Mouse (Mus musculus) lung, embryonic 16.5 days (tissue): ENCODE measurements around the gene Actr10. TPM values are rescaled to one million over a fixed set of nuclear protein-coding genes. Genes with fewer than 3 reads are reported as not detected.

Source experiments
- ATAC-seq: fragments of 200-750 bp; cut with Nextera tagmentation; 2 replicates; pipeline ENCODE4 v1.8.0; 2017; ENCODE audit warnings: low read depth, mild to moderate bottlenecking, moderate library complexity
- H3K27ac ChIP-seq: fragments of 300-500 bp; sonication (generic); 2 replicates; pipeline ENCODE4 v1.5.1; 2014; ENCODE audit warnings: mild to moderate bottlenecking, control low read depth, low read length
- H3K27me3 ChIP-seq: fragments of 300-500 bp; sonication (generic); 2 replicates; pipeline ENCODE4 v1.6.1; 2014; ENCODE audit warnings: low read depth, low read length, mixed read lengths; ENCODE audit not compliant: control insufficient read depth, insufficient read depth
- H3K36me3 ChIP-seq: fragments of 300-500 bp; sonication (generic); 2 replicates; pipeline ENCODE4 v1.6.1; 2014; ENCODE audit warnings: low read length; ENCODE audit not compliant: control insufficient read depth, insufficient read depth
- H3K4me1 ChIP-seq: fragments of 300-500 bp; sonication (generic); replicated peaks from 2 replicates; pipeline ENCODE4 v1.6.1; 2014; ENCODE audit warnings: low read length, mixed read lengths; ENCODE audit not compliant: control insufficient read depth, insufficient read depth
- H3K4me2 ChIP-seq: fragments of 300-500 bp; sonication (generic); 2 replicates; pipeline ENCODE4 v1.6.1; 2014; ENCODE audit warnings: low read depth, low read length, control low read depth
- H3K4me3 ChIP-seq: fragments of 300-500 bp; sonication (generic); 2 replicates; pipeline ENCODE4 v1.5.1; 2014; ENCODE audit warnings: mild to moderate bottlenecking, low read length, control low read depth
- H3K9ac ChIP-seq: fragments of 300-500 bp; sonication (generic); 2 replicates; pipeline ENCODE4 v1.6.1; 2014; ENCODE audit warnings: low read length, control low read depth
- H3K9me3 ChIP-seq: fragments of 300-500 bp; sonication (generic); 2 replicates; pipeline ENCODE4 v1.6.1; 2016; ENCODE audit warnings: low read length; ENCODE audit not compliant: control insufficient read depth
- WGBS: fragments of 180-500 bp; shearing (Covaris S2); extraction: QIAGEN DNeasy Blood & Tissue Kit; methylation state at CpG from one replicate; pipeline ENCODE4 v1.1.7; 2014; 5-methylcytosine and 5-hydroxymethylcytosine counted together
- polyA plus RNA-seq: library from polyadenylated mRNA; unstranded; fragments of >200 nt; fragmentation: Nextera tagmentation; extraction: Ambion mirVana; gene quantifications from 2 replicates; pipeline ENCODE4 v1.2.1, GENCODE M21; 2015

Actr10 gene
- polyA plus RNA-seq, 1 experiment from 2014 or later: 232 TPM

- peak within 1 kb of the TSS; percentile 81 for H3K4me3 ChIP-seq
- H3K4me1 ChIP-seq: peaks cover 12% of the 10 kb centered on the region
- no peaks in the 10 kb centered on the region for H3K27me3 ChIP-seq
- peak within 1 kb of the TSS; percentile 96 for H3K27ac ChIP-seq
- no peaks in the 10 kb centered on the region for H3K9me3 ChIP-seq
- under 1% methylated on average over 71 of the region's 71 CpGs for WGBS
- H3K9ac ChIP-seq: peak within 1 kb of the TSS; percentile 95
- H3K4me2 ChIP-seq: peak within 1 kb of the TSS; percentile 74
- peak; percentile 99 for ATAC-seq
- peaks cover 6% of the 10 kb centered on the region; the same call in 1 of the 2 replicates for H3K36me3 ChIP-seq
Observed at GRCm38 (mm10) chr12:70974441-70975266, 37.0 kb downstream of the Actr10 start, which contains the start of gene Psma3. Psma3 (plus strand) TSS chr12:70974621.

- peak overlapping the region; percentile 95 for H3K9ac ChIP-seq
- H3K4me3 ChIP-seq: peak overlapping the region; percentile 81
- WGBS: 17% methylated on average over 10 of the region's 10 CpGs
- peaks cover 10% of the 10 kb centered on the region for H3K4me1 ChIP-seq
- no peak for ATAC-seq
- H3K9me3 ChIP-seq: no peaks in the 10 kb centered on the region
- no peaks in the 10 kb centered on the region for H3K27me3 ChIP-seq
- peak overlapping the region; percentile 96 for H3K27ac ChIP-seq
- peaks cover 11% of the 10 kb centered on the region for H3K36me3 ChIP-seq
- H3K4me2 ChIP-seq: peak overlapping the region; percentile 74
Observed at GRCm38 (mm10) chr12:70975406-70975805, 37.7 kb downstream of the Actr10 start.

GRCm38 (mm10) chr12:70975891-70976290, 38.2 kb downstream of the Actr10 start:
- peak overlapping the region; percentile 30 for H3K9ac ChIP-seq
- WGBS: 63% methylated on average over 3 of the region's 3 CpGs

GRCm38 (mm10) chr12:70978345-70978744, 40.7 kb downstream of the Actr10 start:
- no peak overlapping the region for H3K4me3 ChIP-seq
- H3K4me2 ChIP-seq: no peak overlapping the region
- no peak overlapping the region for H3K27ac ChIP-seq
- H3K4me1 ChIP-seq: peaks cover 10% of the 10 kb centered on the region
- ATAC-seq: no peak
- H3K36me3 ChIP-seq: peaks cover 14% of the 10 kb centered on the region
- H3K9ac ChIP-seq: no peak overlapping the region
- no peaks in the 10 kb centered on the region for H3K27me3 ChIP-seq
- H3K9me3 ChIP-seq: no peaks in the 10 kb centered on the region
- 89% methylated on average over 7 of the region's 7 CpGs for WGBS

More at GRCm38 (mm10) chr12:70975891-70976290, 38.2 kb downstream of the Actr10 start:
- H3K9me3 ChIP-seq: no peaks in the 10 kb centered on the region
- no peak for ATAC-seq
- peak overlapping the region; percentile 81 for H3K4me3 ChIP-seq
- no peaks in the 10 kb centered on the region for H3K27me3 ChIP-seq
- H3K4me1 ChIP-seq: peaks cover 10% of the 10 kb centered on the region
- H3K4me2 ChIP-seq: peak overlapping the region; percentile 74
- peaks cover 14% of the 10 kb centered on the region for H3K36me3 ChIP-seq
- no peak overlapping the region for H3K27ac ChIP-seq

- H3K4me3 ChIP-seq: no peak overlapping the region
- no peaks in the 10 kb centered on the region for H3K4me1 ChIP-seq
- H3K9ac ChIP-seq: no peak overlapping the region
- 79% methylated on average over 7 of the region's 7 CpGs for WGBS
- H3K4me2 ChIP-seq: no peak overlapping the region
- no peaks in the 10 kb centered on the region for H3K27me3 ChIP-seq
- peaks cover 37% of the 10 kb centered on the region for H3K36me3 ChIP-seq
- no peaks in the 10 kb centered on the region for H3K9me3 ChIP-seq
- H3K27ac ChIP-seq: no peak overlapping the region
- no peak for ATAC-seq
Observed at GRCm38 (mm10) chr12:70984855-70985550, 47.3 kb downstream of the Actr10 start.

GRCm38 (mm10) chr12:70997225-70997624, 59.6 kb downstream of the Actr10 start:
- H3K9ac ChIP-seq: no peak overlapping the region
- peaks cover 9% of the 10 kb centered on the region for H3K4me1 ChIP-seq
- H3K9me3 ChIP-seq: no peaks in the 10 kb centered on the region
- H3K27ac ChIP-seq: no peak overlapping the region
- no peak overlapping the region for H3K4me3 ChIP-seq
- no peak for ATAC-seq
- peaks cover 15% of the 10 kb centered on the region for H3K36me3 ChIP-seq
- WGBS: 93% methylated on average over 5 of the region's 5 CpGs
- H3K4me2 ChIP-seq: no peak overlapping the region
- no peaks in the 10 kb centered on the region for H3K27me3 ChIP-seq

GRCm38 (mm10) chr12:70999423-70999903, 61.8 kb downstream of the Actr10 start:
- ATAC-seq: peak; percentile 87
- no peak overlapping the region for H3K4me3 ChIP-seq
- H3K36me3 ChIP-seq: peaks cover 14% of the 10 kb centered on the region
- H3K9me3 ChIP-seq: no peaks in the 10 kb centered on the region
- 22% methylated on average over 5 of the region's 5 CpGs for WGBS
- H3K4me2 ChIP-seq: peak overlapping the region; percentile 28
- no peaks in the 10 kb centered on the region for H3K27me3 ChIP-seq
- H3K9ac ChIP-seq: no peak overlapping the region
- H3K27ac ChIP-seq: peak overlapping the region; percentile 64
- H3K4me1 ChIP-seq: peaks cover 9% of the 10 kb centered on the region

- no peak overlapping the region for H3K9ac ChIP-seq
- ATAC-seq: no peak
- H3K27me3 ChIP-seq: no peaks in the 10 kb centered on the region
- 76% methylated on average over 1 of the region's 1 CpGs for WGBS
- no peak overlapping the region for H3K4me2 ChIP-seq
- peaks cover 9% of the 10 kb centered on the region for H3K4me1 ChIP-seq
- H3K36me3 ChIP-seq: peaks cover 20% of the 10 kb centered on the region
- no peaks in the 10 kb centered on the region for H3K9me3 ChIP-seq
- no peak overlapping the region for H3K4me3 ChIP-seq
- no peak overlapping the region for H3K27ac ChIP-seq
Observed at GRCm38 (mm10) chr12:71000344-71000743, 62.7 kb downstream of the Actr10 start.

- Histone ChIP-seq H3K36me3 (peaks cover 26% of the 10 kb centered on the region), H3K27me3 (no peaks in the 10 kb centered on the region), H3K9ac (no peak overlapping the region), H3K4me2 (no peak overlapping the region), H3K4me1 (peaks cover 9% of the 10 kb centered on the region), H3K4me3 (no peak overlapping the region), H3K9me3 (no peaks in the 10 kb centered on the region), H3K27ac (no peak overlapping the region)
- 81% methylated on average over 6 of the region's 6 CpGs for WGBS
- no peak for ATAC-seq
Observed at GRCm38 (mm10) chr12:71001456-71001855, 63.8 kb downstream of the Actr10 start.
